Mouse (Mus musculus) gastrocnemius, adult 18-20 months (tissue): Measurements from ENCODE around the gene Gm15319. TPM values are rescaled to one million over a fixed set of nuclear protein-coding genes. Genes with fewer than 3 reads are reported as not detected.
"Not testable (repeated sequence)": the region's sequence is repeated elsewhere in the genome, so short reads cannot be mapped to it uniquely, and the experiment has no call there.

ENCODE experiments used
- DNase-seq: peaks from one replicate; pipeline ENCODE4 v3.0.0; 2021; ENCODE audit warnings: low spot score
- total RNA-seq, 2 experiments: library from RNA; stranded (reverse); gene quantifications; 2 replicates each; pipeline ENCODE4 v1.2.3; 2021

Gene Gm15319
- total RNA-seq, 2 experiments from 2014 or later, result 0.84 TPM; not detected in 1

- not testable (repeated sequence) for DNase-seq
Observed at GRCm38 (mm10) chr8:20297939-20298505, 65.0 kb downstream of the Gm15319 start.

- DNase-seq, result peak; percentile 71
Observed at GRCm38 (mm10) chr8:20296803-20297702, 66.0 kb downstream of the Gm15319 start.

- DNase-seq, result not testable (repeated sequence)
Observed at GRCm38 (mm10) chr8:20295881-20296280, 67.1 kb downstream of the Gm15319 start.

- DNase-seq, result not testable (repeated sequence)
Observed at GRCm38 (mm10) chr8:20294826-20295225, 68.2 kb downstream of the Gm15319 start.

- not testable (repeated sequence) for DNase-seq
Observed at GRCm38 (mm10) chr8:20293966-20294365, 69.0 kb downstream of the Gm15319 start.

- DNase-seq, result not testable (repeated sequence)
Observed at GRCm38 (mm10) chr8:20290015-20290414, 73.0 kb downstream of the Gm15319 start.

- DNase-seq, result not testable (repeated sequence)
Observed at GRCm38 (mm10) chr8:20288878-20289277, 74.1 kb downstream of the Gm15319 start.

- not testable (repeated sequence) for DNase-seq
Observed at GRCm38 (mm10) chr8:20287706-20288105, 75.3 kb downstream of the Gm15319 start.
